Mouse (Mus musculus) midbrain, embryonic 13.5 days (tissue): Measurements from ENCODE around the gene Tmprss7. TPM values are rescaled to one million over a fixed set of nuclear protein-coding genes. Genes with fewer than 3 reads are reported as not detected.
A peak's percentile ranks its signal among the peaks of the same experiment; 100 is the strongest.

ENCODE experiments used
- ATAC-seq: fragments of 200-750 bp; cut with Nextera tagmentation; 2 replicates; pipeline ENCODE4 v1.8.0; 2017; ENCODE audit warnings: mild to moderate bottlenecking, moderate TSS enrichment, moderate library complexity
- H3K27ac ChIP-seq: fragments of 300-500 bp; sonication (generic); 2 replicates; pipeline ENCODE4 v1.5.1; 2015; ENCODE audit warnings: inconsistent platforms, mild to moderate bottlenecking, moderate library complexity
- H3K27me3 ChIP-seq: fragments of 300-500 bp; sonication (generic); 2 replicates; pipeline ENCODE4 v1.6.1; 2015; ENCODE audit warnings: mild to moderate bottlenecking, inconsistent platforms
- H3K36me3 ChIP-seq: fragments of 300-500 bp; sonication (generic); 2 replicates; pipeline ENCODE4 v1.6.1; 2015; ENCODE audit warnings: mild to moderate bottlenecking, inconsistent platforms
- H3K4me1 ChIP-seq: fragments of 300-500 bp; sonication (generic); replicated peaks from 2 replicates; pipeline ENCODE4 v1.6.1; 2015; ENCODE audit warnings: inconsistent platforms
- H3K4me2 ChIP-seq: fragments of 300-500 bp; sonication (generic); replicated peaks from 2 replicates; pipeline ENCODE4 v1.6.1; 2015; ENCODE audit warnings: moderate library complexity, mild to moderate bottlenecking, inconsistent platforms
- H3K4me3 ChIP-seq: fragments of 300-500 bp; sonication (generic); replicated peaks from 2 replicates; pipeline ENCODE4 v1.5.1; 2015; ENCODE audit warnings: mild to moderate bottlenecking, inconsistent platforms
- H3K9ac ChIP-seq: fragments of 300-500 bp; sonication (generic); replicated peaks from 2 replicates; pipeline ENCODE4 v1.6.1; 2015; ENCODE audit warnings: mild to moderate bottlenecking, inconsistent platforms
- H3K9me3 ChIP-seq: fragments of 300-500 bp; sonication (generic); 2 replicates; pipeline ENCODE4 v1.6.1; 2016; ENCODE audit warnings: mild to moderate bottlenecking, inconsistent platforms
- WGBS: fragments of 180-500 bp; shearing (Covaris S2); methylation state at CpG from one replicate; pipeline ENCODE4 v1.1.7; 2015; 5-methylcytosine and 5-hydroxymethylcytosine counted together
- polyA plus RNA-seq: library from polyadenylated mRNA; unstranded; fragments of >200 nt; fragmentation: Nextera tagmentation; extraction: Ambion mirVana; gene quantifications from 2 replicates; pipeline ENCODE4 v1.2.1, GENCODE M21; 2015

Gene Tmprss7
- polyA plus RNA-seq, 1 experiment from 2014 or later: 0.32 TPM

DNA sequence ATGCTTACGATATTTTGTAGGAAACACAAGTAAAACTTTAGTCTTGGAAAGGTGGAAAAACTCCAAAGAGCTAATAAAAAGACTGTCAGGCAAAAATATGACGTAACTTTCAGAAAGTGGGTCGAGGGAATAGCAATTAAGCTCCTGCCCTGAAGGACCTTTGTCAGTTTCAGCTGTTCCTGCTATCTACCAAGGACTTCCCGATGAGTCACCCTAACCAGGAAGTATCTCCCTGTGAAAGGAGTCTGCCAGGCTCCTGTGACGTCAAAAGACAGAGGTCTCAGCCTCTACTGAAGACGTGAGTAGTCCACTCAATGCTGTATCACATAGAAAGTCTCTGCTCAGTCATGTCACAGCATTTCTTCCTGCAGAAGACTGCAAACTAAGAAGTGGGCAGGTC is 49.1 kb downstream of the Tmprss7 start:
- Histone ChIP-seq H3K27ac (no peak overlapping the region), H3K4me1 (no peaks in the 10 kb centered on the region), H3K9me3 (no peaks in the 10 kb centered on the region), H3K4me2 (no peak overlapping the region), H3K9ac (no peak overlapping the region), H3K36me3 (no peaks in the 10 kb centered on the region), H3K27me3 (no peaks in the 10 kb centered on the region), H3K4me3 (no peak overlapping the region)
- ATAC-seq: no peak
- WGBS: 78% methylated on average over 6 of the region's 6 CpGs

- Histone ChIP-seq H3K4me1 (no peaks in the 10 kb centered on the region), H3K9ac (no peak overlapping the region), H3K36me3 (no peaks in the 10 kb centered on the region), H3K27ac (no peak overlapping the region), H3K4me2 (no peak overlapping the region), H3K9me3 (no peaks in the 10 kb centered on the region), H3K27me3 (no peaks in the 10 kb centered on the region), H3K4me3 (no peak overlapping the region)
- whole genome bisulfite sequencing: 92% methylated on average over 3 of the region's 3 CpGs
- no peak for ATAC-seq
These were observed 49.5 kb downstream of the Tmprss7 start for GRCm38 (mm10) chr16:45643944-45644343.

DNA sequence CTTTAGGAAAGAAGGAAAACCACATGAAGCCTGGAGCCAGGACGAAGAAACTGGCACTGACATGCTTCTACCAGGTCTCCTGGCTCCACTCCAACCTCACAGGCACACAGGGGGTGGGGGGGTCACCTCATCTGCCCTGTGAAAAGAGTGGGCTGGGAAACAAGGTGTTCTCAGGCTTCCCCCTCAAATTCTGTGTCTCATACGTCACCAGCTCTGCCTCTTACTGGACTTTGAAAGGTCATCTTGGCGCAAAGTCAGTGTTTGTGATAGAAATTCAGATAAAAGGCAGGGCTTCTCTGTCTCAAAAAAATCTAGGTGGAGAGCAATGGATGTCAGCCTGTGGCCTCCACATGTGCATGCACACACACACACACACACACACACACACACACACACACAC is 52.2 kb downstream of the Tmprss7 start:
- H3K9me3 ChIP-seq: no peaks in the 10 kb centered on the region
- no peak for ATAC-seq

GRCm38 (mm10) chr16:45640070-45640762 is 53.2 kb downstream of the Tmprss7 start:
- no peak overlapping the region for H3K27ac ChIP-seq
- no peaks in the 10 kb centered on the region for H3K36me3 ChIP-seq
- H3K9me3 ChIP-seq: no peaks in the 10 kb centered on the region
- ATAC-seq: no peak
- WGBS: 85% methylated on average over 10 of the region's 10 CpGs
- no peak overlapping the region for H3K4me3 ChIP-seq
- no peaks in the 10 kb centered on the region for H3K4me1 ChIP-seq
- H3K27me3 ChIP-seq: no peaks in the 10 kb centered on the region
- H3K4me2 ChIP-seq: no peak overlapping the region
- no peak overlapping the region for H3K9ac ChIP-seq

More for the DNA sequence above, 52.2 kb downstream of the Tmprss7 start:
- Histone ChIP-seq H3K9ac (no peak overlapping the region), H3K4me3 (no peak overlapping the region), H3K27me3 (no peaks in the 10 kb centered on the region), H3K27ac (no peak overlapping the region), H3K4me1 (no peaks in the 10 kb centered on the region), H3K36me3 (no peaks in the 10 kb centered on the region), H3K4me2 (no peak overlapping the region)
- WGBS: 76% methylated on average over 3 of the region's 3 CpGs

GRCm38 (mm10) chr16:45635826-45636225 is 57.6 kb downstream of the Tmprss7 start:
- no peak overlapping the region for H3K4me2 ChIP-seq
- no peak overlapping the region for H3K9ac ChIP-seq
- no peaks in the 10 kb centered on the region for H3K27me3 ChIP-seq
- no peak for ATAC-seq
- H3K36me3 ChIP-seq: no peaks in the 10 kb centered on the region
- H3K4me1 ChIP-seq: no peaks in the 10 kb centered on the region
- WGBS: 95% methylated on average over 2 of the region's 2 CpGs
- H3K9me3 ChIP-seq: no peaks in the 10 kb centered on the region
- no peak overlapping the region for H3K27ac ChIP-seq
- no peak overlapping the region for H3K4me3 ChIP-seq

GRCm38 (mm10) chr16:45632420-45632819 is 61.0 kb downstream of the Tmprss7 start:
- no peak overlapping the region for H3K4me2 ChIP-seq

GRCm38 (mm10) chr16:45630347-45630960 is 63.0 kb downstream of the Tmprss7 start:
- Histone ChIP-seq H3K4me2 (no peak overlapping the region), H3K27ac (no peak overlapping the region), H3K4me1 (no peaks in the 10 kb centered on the region), H3K9me3 (no peaks in the 10 kb centered on the region), H3K9ac (no peak overlapping the region), H3K27me3 (no peaks in the 10 kb centered on the region), H3K4me3 (no peak overlapping the region), H3K36me3 (no peaks in the 10 kb centered on the region)
- WGBS: 56% methylated on average over 5 of the region's 5 CpGs
- ATAC-seq: peak; percentile 89

More at GRCm38 (mm10) chr16:45632420-45632819, 61.0 kb downstream of the Tmprss7 start:
- H3K27ac ChIP-seq: no peak overlapping the region
- 87% methylated on average over 4 of the region's 4 CpGs for WGBS
- no peaks in the 10 kb centered on the region for H3K36me3 ChIP-seq
- H3K4me3 ChIP-seq: no peak overlapping the region
- H3K9ac ChIP-seq: no peak overlapping the region
- no peaks in the 10 kb centered on the region for H3K9me3 ChIP-seq
- H3K27me3 ChIP-seq: no peaks in the 10 kb centered on the region
- ATAC-seq: no peak
- no peaks in the 10 kb centered on the region for H3K4me1 ChIP-seq

- H3K4me3 ChIP-seq: no peak overlapping the region
- H3K4me2 ChIP-seq: no peak overlapping the region
- ATAC-seq: peak; percentile 30; the same call in 1 of the 2 replicates
These were observed 63.9 kb downstream of the Tmprss7 start for GRCm38 (mm10) chr16:45629497-45630105.

DNA sequence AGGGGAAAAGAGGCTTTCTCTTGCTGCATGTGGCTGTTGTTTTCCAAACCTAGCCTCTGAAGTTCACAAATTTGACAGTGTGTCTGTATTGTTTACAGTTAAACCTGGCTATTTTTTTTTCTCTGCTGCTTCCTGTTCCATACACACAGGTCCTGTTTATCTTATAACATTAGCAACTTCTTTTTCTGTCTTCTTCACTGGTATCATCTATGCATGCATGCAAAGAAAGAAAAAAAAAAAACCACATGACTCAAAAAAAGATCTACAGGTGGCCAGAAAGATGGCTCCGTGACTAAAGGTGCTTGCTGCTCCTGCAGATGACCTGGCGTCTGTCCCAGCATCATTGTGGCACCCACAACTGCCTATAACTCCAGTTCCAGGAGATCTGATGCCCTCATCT is 68.1 kb downstream of the Tmprss7 start:
- WGBS: 73% methylated on average over 2 of the region's 2 CpGs
- Histone ChIP-seq H3K36me3 (no peaks in the 10 kb centered on the region), H3K27me3 (no peaks in the 10 kb centered on the region), H3K9ac (no peak overlapping the region), H3K4me1 (no peaks in the 10 kb centered on the region), H3K27ac (no peak overlapping the region), H3K4me2 (no peak overlapping the region), H3K9me3 (no peaks in the 10 kb centered on the region), H3K4me3 (no peak overlapping the region)
- no peak for ATAC-seq

More at GRCm38 (mm10) chr16:45629497-45630105, 63.9 kb downstream of the Tmprss7 start:
- no peaks in the 10 kb centered on the region for H3K27me3 ChIP-seq
- H3K27ac ChIP-seq: no peak overlapping the region
- H3K9me3 ChIP-seq: no peaks in the 10 kb centered on the region
- H3K9ac ChIP-seq: no peak overlapping the region
- WGBS: 82% methylated on average over 8 of the region's 8 CpGs
- no peaks in the 10 kb centered on the region for H3K4me1 ChIP-seq
- H3K36me3 ChIP-seq: no peaks in the 10 kb centered on the region

- WGBS: 90% methylated on average over 2 of the region's 2 CpGs
- H3K4me3 ChIP-seq: no peak overlapping the region
- H3K9me3 ChIP-seq: no peaks in the 10 kb centered on the region
- no peak for ATAC-seq
- no peak overlapping the region for H3K27ac ChIP-seq
- H3K4me2 ChIP-seq: no peak overlapping the region
- H3K4me1 ChIP-seq: no peaks in the 10 kb centered on the region
- H3K9ac ChIP-seq: no peak overlapping the region
- no peaks in the 10 kb centered on the region for H3K36me3 ChIP-seq
- no peaks in the 10 kb centered on the region for H3K27me3 ChIP-seq
These were observed 68.7 kb downstream of the Tmprss7 start for GRCm38 (mm10) chr16:45624791-45625190.

GRCm38 (mm10) chr16:45623230-45623629 is 70.2 kb downstream of the Tmprss7 start:
- no peak for ATAC-seq
- 94% methylated on average over 4 of the region's 4 CpGs for WGBS
- H3K4me2 ChIP-seq: no peak overlapping the region
- no peaks in the 10 kb centered on the region for H3K9me3 ChIP-seq
- H3K27ac ChIP-seq: no peak overlapping the region
- H3K4me1 ChIP-seq: no peaks in the 10 kb centered on the region
- no peaks in the 10 kb centered on the region for H3K27me3 ChIP-seq
- H3K36me3 ChIP-seq: no peaks in the 10 kb centered on the region
- H3K9ac ChIP-seq: no peak overlapping the region
- H3K4me3 ChIP-seq: no peak overlapping the region

- Histone ChIP-seq H3K4me1 (no peaks in the 10 kb centered on the region), H3K36me3 (no peaks in the 10 kb centered on the region), H3K4me2 (no peak overlapping the region), H3K4me3 (no peak overlapping the region), H3K9ac (no peak overlapping the region), H3K9me3 (no peaks in the 10 kb centered on the region), H3K27me3 (no peaks in the 10 kb centered on the region), H3K27ac (no peak overlapping the region)
- no peak for ATAC-seq
- 77% methylated on average over 8 of the region's 8 CpGs for WGBS
These were observed 73.6 kb downstream of the Tmprss7 start for GRCm38 (mm10) chr16:45619751-45620375.
